Mouse (Mus musculus): ENCODE measurements around the gene Mapk8ip3.
A peak's percentile ranks its signal among the peaks of the same experiment; 100 is the strongest.

DNA sequence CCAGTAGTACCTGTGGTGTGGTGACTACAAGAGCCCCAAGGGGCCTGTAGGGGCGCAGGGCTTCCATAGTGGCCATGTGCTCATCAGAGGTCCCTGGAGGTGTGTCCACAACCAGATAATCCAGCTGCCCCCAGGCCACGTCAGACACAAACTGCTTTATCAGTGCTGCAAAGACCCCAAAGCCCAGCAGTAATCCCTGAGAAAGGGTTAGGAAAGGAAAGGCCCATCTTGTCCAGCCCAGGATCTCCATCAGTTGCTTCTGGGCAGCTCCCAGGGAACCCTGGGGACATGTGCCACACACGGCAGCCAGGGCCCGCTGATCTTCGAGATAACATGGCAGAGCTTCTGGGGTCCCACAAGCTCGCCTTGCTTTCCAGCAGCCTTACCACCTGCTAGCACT lies 52.4 kb downstream of the Mapk8ip3 start:
- no peak for TF ChIP-seq CTCF (IDR thresholded peaks at IDR 0.05; ENCODE audit: control insufficient read depth, insufficient read depth, insufficient replicate concordance, low read depth, low read length)
- TF ChIP-seq POLR2A (IDR thresholded peaks at IDR 0.05; ENCODE audit: control insufficient read depth, low read depth, low read length) = 0 out of 2 replicates have a peak, but pooled peaks have one; percentile 23

All from testis, adult 2 months (tissue).